ENCODE assay signal across 9 mouse cellular contexts in genomic region chr5:143504453-143504852, GRCm38 (mm10). TPM values are rescaled to one million over a fixed set of nuclear protein-coding genes. Genes with fewer than 3 reads are reported as not detected.
DNase-seq lines count a peak whose midpoint lies in the region; ATAC-seq and TF ChIP-seq lines count a peak whose summit lies in the region.
"Had no signal": no experiment of that assay in that cellular context is flagged by ENCODE, and none has a peak within 500 bp of the region (broad histone marks: within the 10 kb centered on the region; RNA-seq: fewer than 3 reads in every experiment).

No protein-coding gene starts in this region.

- no peaks in the 10 kb centered on the region for H3K27me3 ChIP-seq in heart, postnatal 0 days (ENCODE audit: control insufficient read depth, insufficient read depth, low read length)
- H3K27me3 ChIP-seq: limb, embryonic 12.5 days had no signal

- H3K4me3 ChIP-seq in heart, postnatal 0 days (ENCODE audit: low read depth, low read length): no peak overlapping the region
- H3K4me3 ChIP-seq: limb, embryonic 12.5 days had no signal

- peaks cover 59% of the 10 kb centered on the region for H3K36me3 ChIP-seq in heart, postnatal 0 days (replicated peaks; ENCODE audit: control insufficient read depth, insufficient read depth, low read length)

- no peak; the same call in 1 of the 2 replicates for ATAC-seq in heart, postnatal 0 days (ENCODE audit: insufficient read depth, low read depth)

- no peak overlapping the region for H3K4me2 ChIP-seq in heart, postnatal 0 days (ENCODE audit: low read depth, low read length)
- H3K4me2 ChIP-seq: limb, embryonic 12.5 days had no signal

- H3K9ac ChIP-seq in heart, postnatal 0 days (replicated peaks; ENCODE audit: low read depth, low read length): no peak overlapping the region
- H3K9ac ChIP-seq: limb, embryonic 12.5 days had no signal

- H3K9me3 ChIP-seq in heart, postnatal 0 days (replicated peaks; ENCODE audit: control insufficient read depth, low read length): no peaks in the 10 kb centered on the region
- H3K9me3 ChIP-seq: limb, embryonic 12.5 days had no signal

- H3K27ac ChIP-seq in heart, postnatal 0 days (ENCODE audit: low read depth): no peak overlapping the region
- H3K27ac ChIP-seq: limb, embryonic 12.5 days had no signal

- peak; percentile 55 for TF ChIP-seq CTCF in heart, postnatal 0 days (IDR thresholded peaks at IDR 0.05; ENCODE audit: low read depth)

- peaks cover 10% of the 10 kb centered on the region; the same call in 1 of the 2 replicates for H3K4me1 ChIP-seq in heart, postnatal 0 days (ENCODE audit: control insufficient read depth, insufficient read depth)

- DNase-seq in heart, postnatal 0 days (ENCODE audit: low spot score): peak; percentile 36
- DNase-seq in heart, adult 11 months: no peak
- peak; percentile 37 for DNase-seq in thymus, postnatal 14 days
- no peak for DNase-seq in thymus, postnatal 25 days
- DNase-seq in forelimb bud, embryonic 11.5 days (ENCODE audit: low read depth, low spot score): peak; percentile 40
- DNase-seq in frontal cortex, postnatal 10 days (ENCODE audit: low spot score in 2 of 2): no peak
- no peak for DNase-seq in Muller cell, postnatal 12 days (ENCODE audit: inconsistent ontology term)
- DNase-seq in frontal cortex, adult 2 months (ENCODE audit: extremely low spot score in 1 of 2, low spot score in 1 of 2): no peak

- no peak for TF ChIP-seq EP300 in heart, postnatal 0 days (IDR thresholded peaks at IDR 0.05; ENCODE audit: low read depth)

- WGBS in heart, postnatal 0 days: 65% methylated on average over 3 of the region's 3 CpGs

RNA-seq across cellular contexts. Expression of gene Rac1, which starts 23.4 kb away (rescaled TPM):
- 135 and 194 TPM in 2 replicates for total RNA-seq in heart, postnatal 0 days (2014; rRNA removed; ENCODE audit: low replicate concordance)
- polyA plus RNA-seq in heart, postnatal 0 days (2015; fragmentation: Nextera tagmentation; extraction: Ambion mirVana): 241 and 249 TPM in 2 replicates
- 490 and 503 TPM in 2 replicates for polyA plus RNA-seq in frontal cortex, adult 2 months (2012; rRNA removed)

RNA-seq across cellular contexts. Expression of gene Daglb, which starts 40.1 kb away (rescaled TPM):
- 11.3 and 12.8 TPM in 2 replicates for total RNA-seq in heart, postnatal 0 days (2014; rRNA removed; ENCODE audit: low replicate concordance)
- 7.9 and 8.0 TPM in 2 replicates for polyA plus RNA-seq in heart, postnatal 0 days (2015; fragmentation: Nextera tagmentation; extraction: Ambion mirVana)
- polyA plus RNA-seq in frontal cortex, adult 2 months (2012; rRNA removed): 24.8 and 25.0 TPM in 2 replicates

Comparison
In these comparisons a context has a peak if more than half of its experiments do, and no peak if none do; other contexts are left out.
1. DNase-seq: peak in heart, postnatal 0 days (single experiment), thymus, postnatal 14 days (single experiment) and forelimb bud, embryonic 11.5 days (single experiment); none in heart, adult 11 months (single experiment), thymus, postnatal 25 days (single experiment), frontal cortex, postnatal 10 days (0 of 2), Muller cell, postnatal 12 days (single experiment) and frontal cortex, adult 2 months (0 of 2).